Mouse (Mus musculus): ENCODE data around the gene Pdcl3.

Pdcl3 gene
- long read RNA-seq, experiment 1, transcript Pdcl3-201 (6 exons, 3,914 nt): major isoform, 36 of 41 reads
- long read RNA-seq, experiment 1, partial matches to known transcripts: 4 of 41 reads
- long read RNA-seq, experiment 1, other reads (novel, unspliced or antisense): 1 of 41 reads
- long read RNA-seq, experiment 2, transcript Pdcl3-201 (6 exons, 3,914 nt): major isoform, 44 of 54 reads
- long read RNA-seq, experiment 2, partial matches to known transcripts: 6 of 54 reads
- long read RNA-seq, experiment 2, other reads (novel, unspliced or antisense): 2 of 54 reads

- intact Hi-C loops (cut with DNase I): no loop called here
These were observed at the start of gene Pdcl3 for GRCm38 (mm10) chr1:38985308-38985707. Gene Pdcl3, plus strand, starts transcription at chr1:38985608.

- intact Hi-C loops (cut with DNase I): loop anchor here (2.0 kb wide), 1 partner anchor 74 kb away; no protein-coding TSS in a partner anchor
These were observed 48.6 kb upstream of the Pdcl3 start for GRCm38 (mm10) chr1:38936780-38937179.

- intact Hi-C loops (cut with DNase I): no loop called here
These were observed 46.6 kb upstream of the Pdcl3 start, which contains the start of gene Nms for GRCm38 (mm10) chr1:38938849-38939248. Gene Nms, plus strand, starts transcription at chr1:38939149.

GRCm38 (mm10) chr1:38939608-38940007 is 45.8 kb upstream of the Pdcl3 start:
- intact Hi-C loops (cut with DNase I): no loop called here

GRCm38 (mm10) chr1:38956457-38956856 is 29.0 kb upstream of the Pdcl3 start:
- intact Hi-C loops (cut with DNase I): no loop called here

GRCm38 (mm10) chr1:38969116-38969515 is 16.3 kb upstream of the Pdcl3 start:
- intact Hi-C loops (cut with DNase I): no loop called here

- intact Hi-C loops (cut with DNase I): no loop called here
These were observed 13.7 kb upstream of the Pdcl3 start for GRCm38 (mm10) chr1:38971712-38972111.

- intact Hi-C loops (cut with DNase I): no loop called here
These were observed 12.3 kb upstream of the Pdcl3 start for GRCm38 (mm10) chr1:38972986-38973592.

GRCm38 (mm10) chr1:38979953-38980352 is 5.5 kb upstream of the Pdcl3 start:
- intact Hi-C loops (cut with DNase I): no loop called here

GRCm38 (mm10) chr1:38983870-38984269 is 1.5 kb upstream of the Pdcl3 start:
- intact Hi-C loops (cut with DNase I): no loop called here

- intact Hi-C loops (cut with DNase I): no loop called here
These were observed 1.9 kb downstream of the Pdcl3 start for GRCm38 (mm10) chr1:38987080-38987864.

GRCm38 (mm10) chr1:38987865-38988211 is 2.4 kb downstream of the Pdcl3 start:
- intact Hi-C loops (cut with DNase I): no loop called here

GRCm38 (mm10) chr1:38988357-38988756 is 2.9 kb downstream of the Pdcl3 start:
- intact Hi-C loops (cut with DNase I): no loop called here

GRCm38 (mm10) chr1:38992365-38992764 is 7.0 kb downstream of the Pdcl3 start:
- intact Hi-C loops (cut with DNase I): no loop called here

- intact Hi-C loops (cut with DNase I): no loop called here
These were observed 15.7 kb downstream of the Pdcl3 start for GRCm38 (mm10) chr1:39001106-39001505.

GRCm38 (mm10) chr1:39005751-39006354 is 20.4 kb downstream of the Pdcl3 start:
- intact Hi-C loops (cut with DNase I): no loop called here

- intact Hi-C loops (cut with DNase I): no loop called here
These were observed 21.7 kb downstream of the Pdcl3 start for GRCm38 (mm10) chr1:39006830-39007829.

GRCm38 (mm10) chr1:39010583-39011021 is 25.2 kb downstream of the Pdcl3 start:
- intact Hi-C loops (cut with DNase I): loop anchor here (2.0 to 5.0 kb wide), 2 partner anchors 202 to 330 kb away; no protein-coding TSS in a partner anchor

- intact Hi-C loops (cut with DNase I): loop anchor here (5.0 kb wide), 1 partner anchor 200 kb away; no protein-coding TSS in a partner anchor
These were observed 27.2 kb downstream of the Pdcl3 start for GRCm38 (mm10) chr1:39012576-39012975.

GRCm38 (mm10) chr1:39013843-39014242 is 28.4 kb downstream of the Pdcl3 start:
- intact Hi-C loops (cut with DNase I): loop anchor here (5.0 kb wide), 1 partner anchor 198 kb away; no protein-coding TSS in a partner anchor
